Mouse (Mus musculus) testis, adult 2 months (tissue): ENCODE measurements around the gene Maml3.

Experiments used
- CTCF ChIP-seq: fragments of 200-500 bp; IDR thresholded peaks from 2 replicates; pipeline ENCODE4 v1.5.1; 2012; ENCODE audit warnings: low read depth, mild to moderate bottlenecking, inconsistent platforms, low read length, moderate library complexity; ENCODE audit not compliant: control insufficient read depth, insufficient read depth, insufficient replicate concordance
- POLR2A ChIP-seq: fragments of 200-500 bp; IDR thresholded peaks from 2 replicates; pipeline ENCODE4 v1.6.1; 2012; ENCODE audit warnings: low read depth, mild to moderate bottlenecking, inconsistent platforms, low read length, moderate library complexity; ENCODE audit not compliant: control insufficient read depth

GRCm38 (mm10) chr3:51866446-51866845 lies 238.4 kb downstream of the Maml3 start:
- TF ChIP-seq CTCF (no peak), POLR2A (no peak)
